Mouse (Mus musculus) neural tube, embryonic 10.5 days (tissue): Measurements from ENCODE around the gene Ccdc110.
A peak's percentile ranks its signal among the peaks of the same experiment; 100 is the strongest.

Experiments used
- DNase-seq: peaks from one replicate; pipeline ENCODE4 v3.0.0-alpha.2; 2017; ENCODE audit warnings: low spot score; ENCODE audit errors: extremely low spot score

The Ccdc110 gene

DNA sequence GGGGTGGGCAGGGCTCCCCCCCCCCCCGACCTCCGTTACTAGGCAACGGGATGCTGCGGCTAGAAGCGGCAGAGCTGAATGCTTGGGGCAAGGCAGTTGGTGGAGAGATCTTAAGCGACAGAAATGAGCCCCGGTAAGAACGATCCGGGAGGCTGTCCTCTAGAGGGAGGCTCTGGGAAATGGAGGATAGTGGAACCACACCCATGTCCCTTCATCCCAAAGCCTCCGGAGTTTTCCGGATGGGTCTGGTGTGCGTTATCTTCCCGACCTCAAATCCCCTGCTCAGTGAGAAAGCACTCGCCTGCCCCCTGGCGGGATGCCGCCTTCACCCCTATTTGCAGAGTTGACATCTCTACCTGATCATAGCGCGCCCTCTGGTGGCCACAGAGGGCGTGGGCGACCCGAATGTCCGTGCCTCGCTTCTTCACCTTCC lies at the start of gene Ccdc110:
Ccdc110 (plus strand) TSS at position 38 of the 433 bp plus-strand sequence.
- DNase-seq: peak; percentile 98

DNA sequence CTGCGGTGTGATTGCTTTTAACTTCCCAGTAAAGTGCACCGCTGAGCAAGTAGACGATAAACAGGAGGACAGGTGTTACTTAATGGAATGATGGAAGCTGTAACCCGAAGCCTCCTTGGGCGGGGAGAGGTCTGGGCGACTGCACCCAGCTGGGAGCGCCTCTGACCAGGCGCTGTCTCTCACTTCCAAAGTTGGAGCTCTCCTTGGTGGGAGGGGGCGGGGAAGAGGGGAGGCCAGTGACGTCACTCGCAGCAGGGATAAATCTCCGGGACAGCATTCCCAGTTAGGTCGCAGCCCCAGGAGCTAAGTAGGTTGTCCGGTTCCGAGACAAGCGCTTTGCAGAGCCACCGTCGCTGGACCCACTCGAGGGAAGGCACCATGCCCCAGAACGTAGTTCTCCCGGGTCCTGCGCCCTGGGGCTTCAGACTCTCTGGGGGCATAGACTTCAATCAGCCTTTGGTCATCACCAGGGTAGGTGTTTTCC lies 49.2 kb upstream of the Ccdc110 start, which contains the start of gene Pdlim3:
Pdlim3 (plus strand) TSS at position 260 of the 484 bp plus-strand sequence.
- DNase-seq: peak; percentile 65

DNA sequence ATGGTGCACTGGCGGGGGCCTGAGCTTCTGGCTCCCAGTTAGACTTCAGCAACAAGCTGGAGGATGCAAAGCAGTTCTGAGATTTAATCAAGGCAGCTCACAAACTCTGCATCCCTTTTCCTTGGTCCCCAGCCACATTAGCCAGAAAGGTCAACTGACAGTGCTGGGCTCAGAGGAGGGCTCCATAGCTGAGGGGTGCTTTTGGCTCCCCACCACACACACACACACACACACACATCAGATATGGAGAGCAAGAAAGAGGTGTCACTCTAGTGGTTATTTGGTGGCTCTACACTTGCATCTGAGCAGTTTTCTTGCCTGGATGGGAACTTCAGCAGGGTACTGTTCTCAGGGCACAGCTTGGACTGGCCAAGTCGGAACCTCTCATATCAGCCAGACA lies 48.6 kb upstream of the Ccdc110 start:
- DNase-seq: peak; percentile 21

DNA sequence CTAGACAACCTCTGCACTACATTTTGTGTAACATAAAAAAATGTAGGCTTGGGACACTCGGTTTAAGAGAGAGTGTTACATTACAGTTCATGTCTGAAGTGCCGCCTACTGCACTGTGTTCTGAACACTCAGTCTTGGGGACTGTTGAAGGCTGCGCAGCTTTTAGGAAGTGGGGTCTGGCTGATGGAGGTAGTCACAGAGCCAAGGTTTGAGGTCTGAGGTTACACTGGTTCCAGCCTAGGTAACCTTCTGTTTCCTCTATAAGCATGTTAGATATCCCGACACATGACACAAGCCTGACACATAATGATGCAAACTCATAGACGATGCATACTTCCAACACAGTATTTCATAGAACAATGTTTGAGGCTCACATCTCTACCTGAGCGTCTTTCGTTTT lies 44.7 kb upstream of the Ccdc110 start:
- no peak for DNase-seq

DNA sequence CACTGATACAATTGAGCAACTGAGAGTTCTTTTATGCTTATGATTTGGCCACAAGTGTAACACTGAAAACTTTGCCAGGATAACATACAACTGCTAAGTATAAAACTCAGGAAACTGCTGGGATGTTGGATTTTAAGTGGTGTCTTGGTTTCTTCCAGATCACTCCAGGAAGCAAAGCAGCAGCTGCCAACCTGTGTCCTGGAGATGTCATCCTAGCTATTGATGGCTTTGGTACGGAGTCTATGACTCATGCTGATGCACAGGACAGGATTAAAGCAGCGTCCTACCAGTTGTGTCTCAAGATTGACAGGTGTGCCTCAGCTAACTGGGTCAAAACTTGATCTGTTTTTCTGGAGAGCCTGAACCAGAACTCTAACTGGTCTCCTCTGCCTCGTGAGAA lies 37.8 kb upstream of the Ccdc110 start:
- DNase-seq: no peak

DNA sequence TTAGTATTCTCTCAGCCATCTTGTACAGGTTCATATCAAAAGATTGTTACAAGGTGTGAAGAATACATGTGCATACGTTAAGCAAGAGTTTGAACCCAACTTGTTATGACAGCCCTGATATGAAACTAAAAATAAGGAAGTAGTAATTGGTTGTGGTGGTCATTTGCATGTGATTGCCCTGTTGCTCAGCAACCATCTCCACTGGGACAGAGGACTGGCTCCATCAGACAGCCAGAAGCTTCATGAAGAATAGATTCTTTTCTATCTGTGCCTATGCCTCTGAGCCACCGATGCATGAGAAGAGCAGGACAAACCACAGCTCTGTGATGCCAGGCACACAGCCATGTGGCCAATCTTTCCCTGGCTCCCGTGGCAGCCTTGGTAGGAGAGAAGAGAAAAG lies 34.6 kb upstream of the Ccdc110 start:
- DNase-seq: no peak

DNA sequence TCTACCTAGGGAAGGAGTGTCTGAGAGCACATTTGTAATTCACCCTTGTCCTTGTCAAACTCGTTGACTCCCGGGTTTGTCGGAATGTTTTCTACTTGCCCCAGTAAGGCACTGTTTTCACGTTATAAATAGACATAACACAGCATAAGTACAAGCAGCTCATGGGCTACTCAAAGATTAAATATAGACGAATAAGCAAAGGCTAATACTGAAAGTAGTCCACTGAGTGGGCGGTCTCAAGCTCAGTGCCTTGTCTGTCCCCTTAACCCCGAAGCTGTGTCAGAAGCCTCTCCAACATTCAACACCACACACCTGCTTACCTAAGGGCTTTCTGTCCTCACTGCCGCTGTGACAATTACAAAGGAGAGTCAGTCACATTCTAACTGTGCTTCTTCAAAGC lies 32.8 kb upstream of the Ccdc110 start:
- no peak for DNase-seq

DNA sequence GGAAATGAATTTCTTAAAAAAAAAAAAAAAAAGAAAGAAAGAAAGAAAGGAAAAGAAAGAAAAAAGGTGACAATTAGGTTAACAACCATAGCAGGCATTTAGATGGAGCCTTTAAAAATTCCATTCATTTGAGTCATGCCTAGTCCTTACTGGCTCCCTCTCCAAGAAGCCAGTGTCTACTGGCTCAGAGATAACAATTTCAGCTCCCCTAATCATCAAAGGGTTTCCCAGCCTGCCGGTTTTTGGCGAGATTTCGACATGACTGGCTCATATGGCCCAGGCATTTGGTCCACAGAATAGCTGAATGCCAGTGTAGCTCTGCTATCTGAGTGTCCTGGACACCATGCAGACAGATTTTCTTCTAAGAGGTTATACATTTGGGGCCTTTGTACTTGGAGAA lies 30.8 kb upstream of the Ccdc110 start:
- no peak for DNase-seq

DNA sequence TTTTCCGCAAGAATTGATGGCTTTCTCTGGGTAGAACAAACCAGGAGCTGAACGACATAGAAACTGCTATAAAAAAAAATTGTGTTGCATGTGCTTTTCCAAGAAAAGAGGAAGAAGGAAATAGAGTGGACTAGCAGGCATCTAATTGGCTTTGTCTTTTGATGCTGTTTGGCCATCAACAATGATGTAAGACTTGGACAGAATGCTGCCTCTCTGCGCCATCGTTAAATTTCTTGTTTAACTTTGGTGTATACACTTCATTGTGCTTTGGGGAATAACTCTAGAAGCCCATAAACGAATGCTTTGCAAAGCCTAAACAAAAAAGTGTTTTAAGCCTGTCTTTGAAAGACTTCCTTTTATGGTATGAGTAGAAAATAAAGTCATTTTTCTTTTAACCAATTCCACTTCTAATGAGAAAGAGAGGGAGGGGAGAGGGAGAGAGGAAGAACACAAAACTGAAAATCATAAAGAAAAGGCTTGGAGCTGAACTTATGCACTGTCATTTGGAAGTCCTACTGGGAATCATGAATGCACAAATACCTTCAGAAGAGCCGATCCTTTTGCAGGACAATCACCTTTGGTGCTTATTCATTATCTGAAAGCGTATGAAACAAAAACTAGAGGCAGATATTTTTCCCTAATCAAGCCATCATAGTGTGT lies 28.7 kb upstream of the Ccdc110 start:
- no peak for DNase-seq

DNA sequence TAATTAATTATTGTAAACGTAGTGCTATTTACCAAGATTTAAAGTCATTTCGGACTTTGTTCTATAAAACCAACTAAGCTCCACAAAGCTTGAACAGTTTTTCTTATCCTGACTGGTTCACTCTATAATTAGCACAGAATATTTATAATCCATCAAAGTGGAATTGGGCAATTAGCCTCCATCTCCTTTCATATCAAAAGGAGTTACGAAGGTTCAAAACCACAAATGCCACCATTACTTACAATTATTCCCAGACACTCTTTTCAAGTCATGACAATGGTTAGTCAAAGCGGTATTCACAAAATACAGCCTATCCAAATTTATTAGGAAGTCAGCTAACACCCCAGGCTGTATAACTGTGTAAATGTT lies 28.2 kb upstream of the Ccdc110 start:
- DNase-seq: no peak

DNA sequence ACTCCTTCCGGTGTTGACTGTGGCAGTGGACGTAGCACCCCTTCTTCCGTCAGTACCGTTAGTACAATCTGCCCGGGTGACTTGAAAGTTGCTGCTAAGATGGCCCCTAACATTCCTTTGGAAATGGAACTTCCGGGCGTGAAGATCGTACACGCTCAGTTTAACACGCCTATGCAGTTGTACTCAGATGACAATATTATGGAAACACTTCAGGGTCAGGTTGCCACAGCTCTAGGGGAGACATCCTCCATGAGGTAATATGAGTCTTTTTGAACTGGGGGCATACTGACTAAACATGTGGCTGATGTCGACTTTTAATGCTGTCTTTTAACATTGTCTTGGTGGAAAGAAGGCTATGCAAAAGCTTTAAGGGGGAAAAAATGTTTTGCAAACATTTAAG lies 20.7 kb upstream of the Ccdc110 start:
- no peak for DNase-seq

DNA sequence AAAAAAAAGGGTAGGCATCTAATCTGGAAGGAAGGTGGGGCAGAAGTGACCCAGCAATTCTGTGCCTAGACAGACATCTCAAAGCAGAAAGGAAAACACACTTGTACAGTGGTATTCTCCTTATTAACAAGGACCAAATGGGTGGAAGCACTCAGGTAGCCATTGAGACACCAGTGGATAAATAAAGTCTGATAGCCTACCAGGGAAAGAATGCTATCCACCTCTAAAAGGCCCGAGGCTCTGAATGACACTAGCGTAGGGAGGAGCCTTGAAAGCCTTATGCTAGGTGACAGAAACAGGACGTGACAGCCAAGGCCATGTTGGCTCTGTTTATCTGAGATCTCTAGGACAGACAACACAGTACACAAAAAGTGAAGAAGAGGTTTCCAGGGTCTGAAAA lies 17.9 kb upstream of the Ccdc110 start:
- no peak for DNase-seq

DNA sequence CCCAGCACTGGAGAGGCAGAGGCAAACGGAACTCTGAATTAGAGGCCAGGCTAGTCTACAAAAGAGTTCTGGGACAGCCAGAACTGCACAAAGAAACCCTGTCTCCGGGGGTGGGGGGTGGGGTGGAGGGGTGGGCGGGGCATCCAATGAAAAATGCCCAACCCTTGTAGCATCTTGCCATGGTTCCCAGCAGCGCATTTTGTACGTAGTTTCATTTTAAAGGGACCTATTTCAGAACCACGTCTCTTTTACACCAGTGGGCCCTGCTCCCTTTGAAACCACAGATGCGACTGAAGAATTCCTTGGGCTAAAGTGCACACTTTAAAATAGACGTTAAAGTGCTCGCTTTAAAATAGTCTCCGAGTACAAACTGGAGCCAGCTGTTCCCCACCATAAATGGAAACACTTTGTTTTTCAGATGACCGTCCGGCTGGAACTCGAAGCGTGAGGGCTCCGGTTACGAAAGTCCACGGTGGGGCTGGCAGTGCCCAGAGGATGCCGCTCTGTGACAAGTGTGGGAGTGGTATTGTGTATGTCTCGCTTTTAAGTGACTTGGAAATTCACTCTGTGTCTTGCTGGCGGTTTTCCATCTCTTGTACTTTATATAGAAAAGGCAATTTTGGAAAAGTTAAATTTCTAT lies 17.3 kb upstream of the Ccdc110 start:
- DNase-seq: no peak

DNA sequence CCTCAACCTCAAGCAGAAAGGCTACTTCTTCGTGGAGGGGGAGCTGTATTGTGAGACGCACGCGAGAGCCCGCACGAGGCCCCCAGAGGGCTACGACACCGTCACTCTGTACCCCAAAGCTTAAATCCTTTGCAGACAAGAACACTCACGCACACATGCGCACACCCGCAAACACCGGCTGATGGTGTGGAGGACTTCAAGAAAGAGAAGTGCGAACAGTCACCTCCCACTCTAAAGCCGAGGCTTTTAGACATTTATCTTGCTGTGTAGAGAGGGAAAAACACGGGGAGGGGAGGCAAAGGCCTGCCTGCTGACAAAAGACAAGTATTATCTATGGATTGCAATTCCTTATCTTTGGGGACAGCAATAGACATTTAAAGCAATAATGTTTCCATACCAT lies 15.5 kb upstream of the Ccdc110 start:
- no peak for DNase-seq

DNA sequence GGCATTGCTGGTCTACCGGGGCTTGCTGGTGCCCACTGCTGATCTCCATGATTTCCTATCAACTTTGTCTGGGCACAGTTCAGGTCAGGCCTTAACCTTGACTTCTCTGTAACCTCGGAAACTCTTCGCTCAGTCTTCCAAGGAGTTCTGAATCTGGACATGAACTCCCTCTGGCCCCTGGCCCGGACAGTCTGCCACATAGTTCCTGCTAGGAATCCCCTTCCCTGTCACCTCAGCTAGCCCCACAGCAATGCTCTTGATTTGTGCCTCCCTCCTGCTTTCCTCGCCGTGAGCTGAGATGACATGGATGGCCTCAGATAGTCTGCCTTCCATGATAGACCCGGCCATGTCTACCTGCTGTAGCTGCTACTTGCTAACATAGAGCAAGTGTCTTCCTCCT lies 14.0 kb upstream of the Ccdc110 start:
- DNase-seq: no peak

DNA sequence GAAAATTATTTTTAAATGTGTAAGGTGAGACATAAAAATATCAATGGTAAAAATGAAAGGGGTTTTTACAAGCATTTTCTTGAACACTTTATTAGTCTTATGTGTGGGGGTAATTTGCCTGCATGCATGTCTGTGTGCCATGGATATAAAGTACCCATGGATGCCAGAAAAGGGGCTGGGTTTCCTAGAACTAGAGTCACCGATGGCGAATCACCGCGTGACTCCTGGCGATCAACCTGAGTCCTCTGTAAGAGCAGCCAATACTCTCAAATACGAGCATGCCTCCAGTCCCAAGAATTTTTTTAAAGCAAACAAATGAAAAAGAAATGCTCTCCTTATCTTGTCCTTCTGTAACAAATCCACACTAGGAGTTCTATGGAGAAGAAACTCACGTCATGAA lies 12.3 kb upstream of the Ccdc110 start:
- DNase-seq: no peak

DNA sequence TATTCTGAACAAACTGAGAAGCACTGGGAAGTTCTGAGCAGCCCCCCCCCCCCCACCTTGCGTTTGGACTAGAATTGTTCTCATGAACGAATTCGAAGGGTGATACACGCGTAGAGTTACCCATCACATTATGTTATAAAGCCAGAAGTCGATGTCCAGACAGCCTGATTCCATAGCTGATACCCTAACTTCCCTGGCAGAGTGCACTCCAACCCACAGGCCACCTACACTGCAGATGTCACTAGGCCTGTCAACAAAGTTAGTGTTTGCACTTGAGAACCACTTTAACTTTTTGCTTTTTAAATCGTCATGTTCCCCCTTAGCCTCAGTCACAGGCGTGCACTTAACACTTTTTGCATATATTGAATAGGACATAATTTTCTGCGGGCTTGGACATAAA lies 2.6 kb downstream of the Ccdc110 start:
- no peak for DNase-seq

DNA sequence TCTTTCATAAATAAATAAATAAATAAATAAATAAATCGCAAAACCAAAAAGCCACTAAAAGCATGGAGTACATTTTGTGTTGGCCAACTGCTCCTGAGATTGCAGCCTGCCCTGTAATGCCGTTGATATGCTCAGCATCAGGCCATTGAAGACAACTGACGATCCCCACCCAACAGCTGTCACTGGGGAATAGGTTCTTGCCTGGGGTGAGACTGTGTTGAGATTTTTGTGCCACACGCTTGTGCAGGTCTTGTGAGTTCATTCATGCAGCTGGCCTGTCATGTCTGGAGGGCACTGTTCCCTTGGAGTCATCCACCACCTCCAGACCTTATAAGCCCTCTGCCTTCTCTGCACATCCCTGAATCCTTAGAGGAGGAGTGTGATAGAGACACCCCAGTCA lies 11.9 kb downstream of the Ccdc110 start:
- no peak for DNase-seq

DNA sequence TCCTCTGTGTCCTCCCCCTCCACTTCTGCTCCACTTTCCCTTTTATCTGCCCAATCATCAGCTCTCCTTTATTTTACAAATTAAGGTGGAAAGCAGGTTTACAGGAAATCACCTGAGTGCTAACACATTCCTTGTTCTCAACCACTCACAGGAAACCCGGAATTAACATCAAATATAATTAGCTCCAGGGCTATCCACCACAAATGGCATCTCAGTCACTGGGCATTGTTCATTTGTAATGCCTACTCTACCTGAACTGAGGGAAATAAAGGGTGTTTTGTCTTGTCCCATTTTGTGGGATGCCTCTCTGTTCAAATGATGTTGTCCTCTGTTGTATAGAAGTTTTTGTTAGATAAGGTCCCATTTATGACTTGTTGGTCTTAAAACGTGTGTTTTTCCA lies 16.2 kb downstream of the Ccdc110 start:
- DNase-seq: no peak

DNA sequence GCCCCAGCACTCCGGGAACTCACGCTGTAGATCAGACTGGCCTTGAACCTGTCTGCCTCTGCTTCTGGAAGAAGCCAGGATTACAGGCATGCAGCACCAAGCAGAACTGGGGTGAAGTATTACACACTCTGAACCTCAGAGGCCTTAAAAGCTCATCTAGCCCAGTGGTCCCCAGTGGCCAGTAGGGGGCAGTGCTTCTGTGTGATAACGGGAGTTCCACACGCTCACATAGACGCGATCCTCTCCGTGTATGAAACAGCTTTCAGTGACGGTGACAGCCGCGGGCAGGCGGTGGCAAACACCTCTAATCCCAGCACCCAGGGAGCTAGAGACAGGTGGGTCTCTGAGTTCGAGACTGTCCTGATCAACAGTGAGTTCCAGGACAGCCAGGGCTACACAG lies 36.5 kb downstream of the Ccdc110 start:
- no peak for DNase-seq

DNA sequence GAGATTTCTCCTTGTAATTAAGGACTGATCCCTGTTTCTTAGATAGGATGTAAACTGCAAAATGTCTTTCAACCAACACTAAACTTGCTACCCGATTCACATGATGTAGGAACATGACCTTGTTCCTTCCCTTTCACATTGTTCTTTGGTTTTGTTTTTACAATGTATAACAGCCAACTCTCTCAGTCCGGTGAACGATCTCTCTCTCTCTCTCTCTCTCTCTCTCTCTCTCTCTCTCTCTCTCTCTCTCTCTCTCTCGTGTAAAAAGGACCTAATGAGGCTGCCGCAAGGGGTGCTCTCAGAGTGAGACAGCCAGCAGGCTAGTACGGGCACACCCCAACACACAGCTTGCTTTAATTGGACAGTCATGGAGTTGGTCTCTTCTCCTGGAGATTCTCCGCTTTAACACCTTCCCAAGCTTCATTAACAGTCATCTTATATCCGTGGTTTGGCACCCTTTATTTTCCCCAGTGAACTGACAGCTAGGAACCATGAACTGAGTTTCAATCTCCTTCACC lies 39.6 kb downstream of the Ccdc110 start:
- no peak for DNase-seq

DNA sequence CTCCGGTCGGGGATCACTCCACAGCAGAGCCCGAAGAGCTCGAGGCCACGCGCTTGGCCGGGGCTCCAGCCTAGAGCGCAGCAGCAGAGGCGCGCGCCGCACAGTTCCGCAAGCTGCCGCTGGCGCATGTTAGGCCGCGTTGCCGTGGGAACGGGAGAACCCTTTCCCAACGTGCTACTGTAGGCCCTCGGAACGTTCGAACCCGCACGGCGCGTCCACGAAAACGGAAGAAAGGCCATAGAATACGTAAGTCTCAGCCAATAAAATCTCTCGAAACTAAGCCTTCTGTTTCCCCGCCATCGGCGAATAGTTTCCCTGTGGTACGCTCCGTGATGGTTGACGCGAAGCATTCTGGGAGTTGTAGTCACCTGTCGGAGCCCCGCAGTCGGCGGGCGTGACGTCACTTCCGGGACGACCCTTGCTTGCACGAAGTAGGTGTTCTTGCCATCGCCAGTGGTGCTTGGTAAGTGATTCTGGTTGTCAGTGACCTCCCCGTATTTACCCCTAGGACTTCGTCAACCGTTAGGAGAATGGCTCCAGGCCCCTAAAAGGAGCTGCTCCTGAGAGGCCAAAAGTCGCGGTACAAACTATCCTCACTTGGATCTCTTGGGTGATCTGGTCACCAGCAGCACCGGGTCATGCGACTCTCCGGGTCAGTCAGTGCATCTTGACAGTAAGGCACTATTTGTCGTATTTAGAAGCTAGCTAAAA lies 40.9 kb downstream of the Ccdc110 start, which contains the start of the genes 1700029J07Rik and Ufsp2:
1700029J07Rik (minus strand) TSS at position 127 of the 711 bp plus-strand sequence.
Ufsp2 (plus strand) TSS at position 403 of the 711 bp plus-strand sequence.
- peak; percentile 98 for DNase-seq
